Mouse (Mus musculus): ENCODE data around the gene Nol4l.
"Not testable (repeated sequence)": the region's sequence is repeated elsewhere in the genome, so short reads cannot be mapped to it uniquely, and the experiment has no call there.

Gene Nol4l

DNA sequence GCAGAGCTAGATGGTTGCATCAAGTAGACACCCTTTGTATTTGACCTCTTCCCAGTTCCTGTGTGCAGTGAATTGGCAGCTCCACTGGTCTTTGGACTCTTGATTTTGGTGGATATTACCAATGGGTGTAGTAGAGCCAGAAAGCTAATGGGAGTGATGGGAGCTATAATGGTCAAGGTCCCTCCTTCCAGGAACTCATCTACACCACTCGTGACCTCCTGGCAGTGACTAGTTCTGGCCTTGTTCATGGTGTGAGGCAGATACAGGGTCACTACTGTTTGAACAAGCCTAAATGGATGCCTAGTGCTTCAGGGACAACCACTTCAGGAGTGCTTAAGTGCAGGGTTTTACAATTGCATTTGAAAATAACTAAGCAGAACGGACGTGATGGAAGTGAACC lies 125.7 kb downstream of the Nol4l start:
- DNase-seq: no peak

DNA sequence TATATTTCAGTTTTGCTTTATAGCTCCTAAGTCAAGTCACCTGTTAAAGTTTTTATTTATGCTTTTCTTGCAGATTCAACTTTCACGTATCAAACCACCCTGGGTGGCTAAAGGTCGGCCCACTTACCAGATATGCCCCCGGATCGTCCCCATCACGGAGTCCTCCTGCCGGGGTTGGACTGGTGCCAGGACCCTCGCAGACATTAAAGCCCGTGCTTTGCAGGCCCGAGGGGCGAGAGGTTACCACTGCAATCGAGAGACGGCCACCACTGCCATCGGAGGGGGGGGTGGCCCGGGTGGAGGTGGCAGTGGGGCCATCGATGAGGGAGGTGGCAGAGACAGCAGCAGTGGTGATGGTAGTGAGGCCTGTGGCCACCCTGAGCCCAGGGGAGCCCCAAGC lies 130.6 kb downstream of the Nol4l start:
- DNase-seq: no peak

DNA sequence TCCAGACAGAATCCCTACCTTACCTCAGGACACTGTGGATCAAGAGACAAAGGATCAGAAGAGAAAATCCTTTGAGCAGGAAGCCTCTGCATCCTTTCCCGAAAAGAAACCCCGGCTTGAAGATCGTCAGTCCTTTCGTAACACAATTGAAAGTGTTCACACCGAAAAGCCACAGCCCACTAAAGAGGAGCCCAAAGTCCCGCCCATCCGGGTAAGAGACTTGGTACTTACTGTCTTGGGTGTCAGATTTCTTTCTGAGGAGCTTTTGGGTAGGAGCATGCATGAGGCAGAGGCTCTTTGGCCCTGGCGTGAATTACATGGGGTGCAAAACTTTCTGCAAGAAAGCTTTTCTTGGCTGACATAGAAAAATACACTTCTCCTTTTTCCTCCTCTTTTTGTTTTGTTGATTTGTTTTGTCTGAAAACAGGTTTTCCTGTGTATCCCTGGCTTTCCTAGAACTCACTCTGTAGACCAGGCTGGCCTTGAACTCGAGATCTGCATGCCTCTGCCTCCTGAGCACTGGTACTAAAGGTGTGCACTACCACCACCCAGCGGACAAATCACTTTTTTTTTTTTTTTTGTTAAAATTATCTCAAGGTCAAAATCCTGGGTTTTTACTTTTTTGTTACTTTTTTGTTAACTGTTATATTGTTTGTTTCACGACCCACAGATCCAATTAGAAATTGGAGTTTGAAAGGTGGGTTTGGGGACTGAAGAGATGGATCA lies 131.8 kb downstream of the Nol4l start:
- DNase-seq: no peak

DNA sequence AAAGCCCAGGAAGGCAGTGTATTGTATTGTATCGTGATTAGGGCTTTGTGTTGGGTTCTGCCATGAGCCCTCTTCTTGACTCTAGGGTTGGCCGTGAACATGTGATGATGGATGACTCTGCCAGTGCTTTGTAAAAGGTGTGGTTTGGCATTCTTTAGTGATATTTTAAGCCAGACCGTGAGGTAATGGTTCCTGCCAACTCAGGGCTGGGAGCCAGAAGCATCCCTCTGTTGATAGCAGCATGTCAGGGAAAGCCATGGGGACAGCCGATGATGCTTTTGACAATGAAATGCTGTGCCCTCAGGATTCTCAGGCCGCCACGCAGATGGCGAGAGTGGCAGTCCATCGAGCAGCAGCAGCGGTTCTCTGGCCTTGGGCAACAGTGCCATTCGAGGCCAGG lies 136.7 kb downstream of the Nol4l start:
- no peak for DNase-seq

DNA sequence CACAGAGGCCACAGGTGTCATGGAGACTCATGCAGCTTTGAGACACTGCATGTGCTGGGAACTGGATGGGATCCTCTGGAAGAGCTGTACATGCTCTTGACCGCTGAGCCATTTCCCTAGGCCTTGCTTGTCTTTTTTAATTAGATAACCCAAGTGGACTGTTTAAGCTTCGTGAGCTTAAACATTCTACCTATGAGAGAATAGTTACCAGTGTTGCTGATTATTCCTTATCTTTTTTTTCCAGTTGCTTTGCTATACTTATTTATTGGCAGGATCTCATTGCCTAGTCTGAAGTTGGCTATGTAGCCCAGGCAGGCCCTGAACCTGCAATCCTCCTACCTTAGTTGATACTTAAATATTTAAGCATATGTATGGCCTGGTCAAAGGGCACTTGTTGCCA lies 139.9 kb downstream of the Nol4l start:
- DNase-seq: no peak

DNA sequence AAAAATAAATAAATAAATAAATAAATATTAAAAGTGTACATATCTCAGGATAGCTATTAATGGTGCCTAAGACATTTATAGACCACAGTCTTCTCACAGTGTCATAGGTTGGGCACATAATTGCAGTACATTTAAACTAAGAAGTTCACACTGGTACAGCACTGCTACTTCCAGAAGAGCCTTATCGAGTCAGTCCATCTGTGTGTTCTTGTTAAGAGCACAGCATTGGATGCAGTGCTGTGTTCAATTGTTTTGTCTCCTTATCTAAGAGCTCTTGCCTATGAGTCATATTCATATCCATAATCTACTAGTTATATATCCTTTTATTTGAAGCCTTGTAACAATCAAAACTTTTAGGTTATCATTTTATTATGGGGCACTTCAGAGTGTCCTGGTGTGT lies 149.3 kb downstream of the Nol4l start:
- DNase-seq: no peak

DNA sequence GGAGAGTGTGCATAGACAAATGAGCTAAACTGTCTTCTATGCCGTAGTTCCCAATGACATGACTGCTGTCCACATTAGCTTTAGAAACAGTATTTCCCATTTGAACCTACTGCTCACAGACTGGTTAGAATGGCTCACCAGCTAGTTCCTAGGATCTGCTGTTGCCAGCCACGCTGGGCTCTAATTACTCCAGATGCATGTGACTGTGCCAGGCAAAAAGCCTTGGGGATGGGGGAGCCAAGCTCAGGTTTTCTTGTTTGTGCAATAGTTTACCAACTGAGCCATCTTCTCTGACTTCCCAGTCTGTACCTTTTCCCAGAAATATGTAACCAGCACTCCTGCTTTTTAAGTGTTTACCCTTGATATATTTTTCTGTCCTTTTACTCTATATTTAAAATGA lies 154.4 kb downstream of the Nol4l start:
- no peak for DNase-seq

DNA sequence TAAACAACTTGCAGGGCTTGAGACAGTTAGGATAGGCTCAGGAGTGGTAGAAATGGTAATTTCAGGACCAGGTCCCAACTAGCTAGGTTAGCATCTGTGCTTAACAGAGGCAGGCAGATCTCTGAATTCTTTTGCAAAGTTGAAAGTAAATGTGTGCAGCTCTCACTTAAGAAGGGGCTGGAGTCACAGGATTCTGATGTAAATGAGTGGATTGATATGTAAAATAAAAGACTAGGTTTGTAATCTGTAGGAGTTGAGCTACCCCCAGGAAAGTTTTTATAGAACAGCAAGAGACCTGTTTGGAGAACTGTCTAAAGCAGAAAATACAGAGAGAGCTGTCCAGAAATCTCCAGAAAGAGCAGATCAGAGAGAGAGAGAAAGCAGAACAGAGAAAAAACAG lies 158.9 kb downstream of the Nol4l start:
- no peak for DNase-seq

DNA sequence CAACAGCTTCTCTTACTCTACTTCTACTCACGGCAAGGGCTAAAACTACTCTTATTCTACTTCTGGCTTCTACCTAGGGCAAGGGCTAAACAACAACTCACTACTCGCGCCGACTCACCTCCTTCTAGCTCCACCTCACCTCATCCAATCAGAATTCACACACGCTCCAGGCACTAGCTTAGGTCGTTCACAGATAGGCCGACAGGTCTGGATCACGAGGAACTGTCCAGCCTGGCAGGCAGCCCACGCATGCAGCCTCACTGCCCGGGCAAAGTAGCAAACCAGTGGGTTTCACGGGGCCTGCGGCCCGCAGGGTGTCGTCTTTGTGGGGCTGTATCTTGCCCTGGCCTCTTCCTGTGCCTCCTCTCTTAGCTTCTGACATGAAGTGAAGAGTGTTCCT lies 165.2 kb downstream of the Nol4l start:
- DNase-seq: not testable (repeated sequence)

DNA sequence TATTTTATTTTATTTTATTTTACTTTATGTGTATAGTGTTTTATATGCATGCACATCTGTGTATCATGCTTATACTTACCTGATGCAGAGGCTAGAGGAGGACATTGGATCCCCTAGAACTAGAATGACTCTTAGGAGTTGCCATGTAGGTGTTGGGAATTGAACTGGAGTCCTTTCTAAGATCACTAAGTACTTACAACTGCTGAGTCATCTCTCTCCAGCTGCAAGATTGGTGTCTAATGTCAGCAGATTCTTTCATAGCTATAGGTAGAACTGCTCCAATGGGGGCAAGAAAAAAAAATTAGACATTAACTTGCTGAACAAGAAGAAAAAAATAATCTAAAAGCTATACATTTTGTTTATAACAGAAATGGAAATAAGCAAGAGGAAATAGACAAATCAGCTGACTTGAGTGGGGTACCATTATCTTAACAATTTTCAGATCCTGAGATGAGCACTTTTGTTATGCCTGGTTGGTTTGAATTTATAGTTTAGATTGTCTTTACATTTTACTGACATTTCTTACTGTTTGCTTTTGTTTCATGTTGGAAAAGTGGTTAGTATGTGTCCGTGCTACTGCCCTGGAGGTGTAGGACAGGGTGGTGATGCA lies 168.6 kb downstream of the Nol4l start:
- DNase-seq: no peak
